Comparison of ENCODE assay signal across 8 mouse cellular contexts in genomic region chr2:167313501-167314326, GRCm38 (mm10). TPM values are rescaled to one million over a fixed set of nuclear protein-coding genes. Genes with fewer than 3 reads are reported as not detected.
DNase-seq lines count a peak whose midpoint lies in the region; ATAC-seq and TF ChIP-seq lines count a peak whose summit lies in the region.

No protein-coding gene starts in this region.

- H3K36me3 ChIP-seq in lung, embryonic 14.5 days (ENCODE audit: insufficient read depth), result peaks cover 2% of the 10 kb centered on the region; the same call in 1 of the 2 replicates

- 0 out of 2 replicates have a peak, but pooled peaks cover 6% of the 10 kb centered on the region for H3K4me1 ChIP-seq in lung, embryonic 14.5 days (ENCODE audit: insufficient read depth)

- H3K9ac ChIP-seq in lung, embryonic 14.5 days, result no peak overlapping the region

- DNase-seq in spleen, postnatal 36 days (ENCODE audit: low spot score in 2 of 2), result peak; percentile 49 to 55
- no peak for DNase-seq in spleen, postnatal 14 days (ENCODE audit: low spot score in 2 of 2)
- peak; percentile 59 for DNase-seq in cerebellum, adult 8-10 months
- peak; percentile 63 for DNase-seq in heart, adult 8-10 months (ENCODE audit: low spot score)
- peak; percentile 83 for DNase-seq in kidney, adult 18-20 months
- peak; percentile 83 for DNase-seq in lung, embryonic 14.5 days
- DNase-seq in ovary, postnatal 14 days (ENCODE audit: low spot score), result peak; percentile 42
- DNase-seq in layer of hippocampus, adult 9-11 months, result no peak

- no peak for TF ChIP-seq CTCF in lung, embryonic 14.5 days (IDR thresholded peaks at IDR 0.05; ENCODE audit: low read depth)

- H3K27me3 ChIP-seq in lung, embryonic 14.5 days (ENCODE audit: insufficient read depth, low read length), result no peaks in the 10 kb centered on the region

- WGBS in lung, embryonic 14.5 days, result 56% methylated on average over 13 of the region's 13 CpGs

- H3K4me2 ChIP-seq in lung, embryonic 14.5 days, result no peak overlapping the region

- H3K9me3 ChIP-seq in lung, embryonic 14.5 days (ENCODE audit: low read depth, low read length), result no peaks in the 10 kb centered on the region

- H3K4me3 ChIP-seq in lung, embryonic 14.5 days (ENCODE audit: low read depth, low read length), result no peak overlapping the region

- ATAC-seq in lung, embryonic 14.5 days (ENCODE audit: insufficient read depth), result peak; percentile 51; the same call in 1 of the 2 replicates

- peak overlapping the region; percentile 55; the same call in 1 of the 2 replicates for H3K27ac ChIP-seq in lung, embryonic 14.5 days (ENCODE audit: low read depth)

RNA-seq across cellular contexts. Expression of gene B4galt5, which starts 35.3 kb away (rescaled TPM):
- total RNA-seq in heart, adult 8-10 months (2022), result 10 to 100 TPM in 3 of 4 experiments, 1 to 10 TPM in 1; 8.9 to 12.8 (median 11.6) TPM
- 20.5 and 24.1 TPM in 2 replicates for polyA plus RNA-seq in lung, embryonic 14.5 days (2014; fragmentation: Nextera tagmentation; extraction: Ambion mirVana)

Comparison
In these comparisons a context has a peak if more than half of its experiments do, and no peak if none do; other contexts are left out.
1. DNase-seq: peak in spleen, postnatal 36 days (2 of 2), cerebellum, adult 8-10 months (single experiment), heart, adult 8-10 months (single experiment), kidney, adult 18-20 months (single experiment), lung, embryonic 14.5 days (single experiment) and ovary, postnatal 14 days (single experiment); none in spleen, postnatal 14 days (0 of 2) and layer of hippocampus, adult 9-11 months (single experiment).